Mouse (Mus musculus) CH12.LX (cell line): ENCODE results near the gene Mpped1.

Experiments
- CTCF ChIP-seq, 2 experiments: IDR thresholded peaks in 1 of 2; conservative IDR thresholded peaks in 1 of 2; 2 replicates each; pipeline ENCODE4 v1.5.1; 2011 to 2012; ENCODE audit warnings: low read depth in 2 of 2, low read length in 2 of 2, improper control_type of control experiment in 1 of 2, inconsistent platforms in 1 of 2, mild to moderate bottlenecking in 1 of 2, moderate library complexity in 1 of 2
- E2F4 ChIP-seq: IDR thresholded peaks from 2 replicates; pipeline ENCODE4 v1.6.1; 2011; ENCODE audit warnings: low read depth, low read length, improper control_type of control experiment; ENCODE audit not compliant: insufficient replicate concordance
- EP300 ChIP-seq: IDR thresholded peaks from 2 replicates; pipeline ENCODE4 v1.6.1; 2011; ENCODE audit warnings: low read length, improper control_type of control experiment
- GABPA ChIP-seq: IDR thresholded peaks from 2 replicates; pipeline ENCODE4 v1.6.1; 2012; ENCODE audit warnings: low read depth, low read length, improper control_type of control experiment, inconsistent platforms; ENCODE audit not compliant: insufficient replicate concordance
- JUND ChIP-seq: conservative IDR thresholded peaks from 2 replicates; pipeline ENCODE4 v1.6.1; 2011; ENCODE audit warnings: low read depth, low read length, improper control_type of control experiment
- KAT2A ChIP-seq: IDR thresholded peaks from 2 replicates; pipeline ENCODE4 v1.6.1; 2012; ENCODE audit warnings: low read length, improper control_type of control experiment, inconsistent platforms; ENCODE audit not compliant: insufficient replicate concordance
- PAX5 ChIP-seq: IDR thresholded peaks from 2 replicates; pipeline ENCODE4 v1.6.1; 2012; ENCODE audit warnings: low read length, inconsistent platforms, mixed read lengths
- POLR2A ChIP-seq: IDR thresholded peaks from 2 replicates; pipeline ENCODE4 v1.6.1; 2011; ENCODE audit warnings: low read depth, mild to moderate bottlenecking, improper control_type of control experiment, low read length
- RCOR1 ChIP-seq: conservative IDR thresholded peaks from 2 replicates; pipeline ENCODE4 v1.6.1; 2012; ENCODE audit warnings: low read depth, mild to moderate bottlenecking, inconsistent platforms, low read length, improper control_type of control experiment
- SIN3A ChIP-seq: IDR thresholded peaks from 2 replicates; pipeline ENCODE4 v1.6.1; 2012; ENCODE audit warnings: low read length, improper control_type of control experiment, inconsistent platforms
- TCF12 ChIP-seq: IDR thresholded peaks from 2 replicates; pipeline ENCODE4 v1.6.1; 2014; ENCODE audit warnings: low read depth, mild to moderate bottlenecking, inconsistent platforms, low read length, improper control_type of control experiment
- USF1 ChIP-seq: IDR thresholded peaks from 2 replicates; pipeline ENCODE4 v1.6.1; 2014; ENCODE audit warnings: low read depth, mild to moderate bottlenecking, inconsistent platforms, low read length, improper control_type of control experiment
- USF2 ChIP-seq: conservative IDR thresholded peaks from 2 replicates; pipeline ENCODE4 v1.6.1; 2011; ENCODE audit warnings: low read depth, low read length, improper control_type of control experiment
- ZC3H11A ChIP-seq: IDR thresholded peaks from 2 replicates; pipeline ENCODE4 v1.6.1; 2012; ENCODE audit warnings: low read depth, mild to moderate bottlenecking, inconsistent platforms, low read length, improper control_type of control experiment

DNA sequence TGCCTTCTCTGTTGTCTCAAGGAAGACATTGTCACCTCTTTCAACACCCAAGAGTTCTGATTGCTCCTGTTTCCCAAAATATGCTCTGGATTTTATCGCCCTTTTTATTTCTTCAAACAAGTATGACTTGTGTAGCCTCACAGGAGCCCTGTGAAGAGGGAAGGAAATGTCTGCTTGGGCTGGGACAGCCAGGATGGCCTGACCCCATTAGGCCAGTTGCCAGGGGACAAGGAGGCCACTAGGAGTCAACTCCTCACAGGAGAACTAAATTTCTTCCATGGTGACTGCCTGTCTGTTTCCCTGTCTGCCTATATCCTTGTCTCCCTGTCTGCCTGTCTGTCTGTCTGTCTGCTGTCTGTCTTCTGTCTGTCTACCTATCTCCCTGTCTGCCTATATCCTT lies 37.2 kb upstream of the Mpped1 start:
- TF ChIP-seq TCF12 (no peak), POLR2A (no peak), ZC3H11A (no peak), CTCF (conservative IDR thresholded peaks at IDR 0.05 in 1 of 2, IDR thresholded peaks at IDR 0.05 in 1 of 2; ENCODE audit: low read depth in 2 of 2, low read length in 2 of 2) (no peak), E2F4 (no peak), KAT2A (no peak), JUND (no peak), USF1 (no peak), RCOR1 (no peak), SIN3A (no peak), GABPA (no peak), EP300 (no peak), USF2 (no peak), PAX5 (no peak)
